Mouse (Mus musculus): Measurements from ENCODE around the gene Srr.

DNA sequence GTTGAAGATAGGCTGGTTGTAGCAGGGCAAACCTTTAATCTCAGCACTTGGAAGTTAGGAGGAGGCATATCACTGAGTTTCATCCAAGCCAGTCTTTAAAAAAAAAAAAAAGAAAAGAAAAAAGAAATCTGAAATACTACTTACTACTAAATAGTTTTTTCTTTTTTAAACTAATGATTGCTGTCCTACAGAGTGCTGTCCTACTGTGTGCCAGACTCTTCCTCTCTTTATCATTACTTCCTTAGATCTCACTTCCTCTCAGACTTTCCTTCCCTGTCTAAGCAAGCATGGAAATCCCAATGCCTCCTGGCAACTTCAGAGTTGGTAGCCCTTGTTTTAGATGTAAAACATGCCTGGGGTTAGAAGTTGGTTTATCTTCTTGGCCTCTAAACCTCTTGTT is 48.9 kb upstream of the Srr start:
- TF ChIP-seq POLR2A (IDR thresholded peaks at IDR 0.05; ENCODE audit: control insufficient read depth, low read depth, low read length) (no peak), CTCF (IDR thresholded peaks at IDR 0.05; ENCODE audit: control insufficient read depth, insufficient read depth, insufficient replicate concordance, low read depth, low read length) (no peak)
